Mouse (Mus musculus) lung, adult 18-20 months (tissue): ENCODE results near the gene Fcgr1.
"Not testable (repeated sequence)": the region's sequence is repeated elsewhere in the genome, so short reads cannot be mapped to it uniquely, and the experiment has no call there.

Experiments
- DNase-seq, 2 experiments: peaks; one replicate each; pipeline ENCODE4 v3.0.0; 2022; ENCODE audit warnings: mixed read lengths in 2 of 2

The Fcgr1 gene

GRCm38 (mm10) chr3:96269511-96270474 is 24.0 kb downstream of the Fcgr1 start, which contains the start of gene Hist2h2bb:
Gene Hist2h2bb (plus strand): TSS chr3:96269752.
- peak; percentile 94 to 95 for DNase-seq

GRCm38 (mm10) chr3:96268776-96269378 is 24.9 kb downstream of the Fcgr1 start:
- not testable (repeated sequence) for DNase-seq

GRCm38 (mm10) chr3:96268051-96268775 is 25.6 kb downstream of the Fcgr1 start, which contains the start of gene Hist2h3b:
Gene Hist2h3b (plus strand): TSS chr3:96268654.
- peak; percentile 79 to 80 for DNase-seq

GRCm38 (mm10) chr3:96267541-96267940 is 26.2 kb downstream of the Fcgr1 start:
- DNase-seq = no peak

GRCm38 (mm10) chr3:96266132-96266710 is 27.5 kb downstream of the Fcgr1 start:
- DNase-seq = no peak

GRCm38 (mm10) chr3:96264404-96264949 is 29.3 kb downstream of the Fcgr1 start:
- no peak for DNase-seq

GRCm38 (mm10) chr3:96263558-96264403 is 30.0 kb downstream of the Fcgr1 start:
- peak; percentile 54 to 57 for DNase-seq

GRCm38 (mm10) chr3:96262979-96263550 is 30.7 kb downstream of the Fcgr1 start, which contains the start of gene Hist2h4:
Gene Hist2h4 (minus strand): TSS chr3:96263311.
- DNase-seq = peak; percentile 97 to 98

- DNase-seq = peak; percentile 90 to 93
These were observed 31.4 kb downstream of the Fcgr1 start for GRCm38 (mm10) chr3:96262216-96262875.

GRCm38 (mm10) chr3:96261623-96262022 is 32.1 kb downstream of the Fcgr1 start:
- DNase-seq = no peak

- DNase-seq = no peak
These were observed 33.5 kb downstream of the Fcgr1 start for GRCm38 (mm10) chr3:96260220-96260619.

GRCm38 (mm10) chr3:96257190-96257589 is 36.6 kb downstream of the Fcgr1 start:
- peak in 1 of 2 experiments; percentile 22 for DNase-seq

- DNase-seq = peak in 1 of 2 experiments; percentile 23
These were observed 37.7 kb downstream of the Fcgr1 start for GRCm38 (mm10) chr3:96255926-96256593.

- no peak for DNase-seq
These were observed 39.0 kb downstream of the Fcgr1 start for GRCm38 (mm10) chr3:96254683-96255355.

GRCm38 (mm10) chr3:96251787-96252186 is 42.0 kb downstream of the Fcgr1 start:
- DNase-seq = no peak

- no peak for DNase-seq
These were observed 42.9 kb downstream of the Fcgr1 start for GRCm38 (mm10) chr3:96250890-96251289.

GRCm38 (mm10) chr3:96249034-96249345 is 44.8 kb downstream of the Fcgr1 start:
- no peak for DNase-seq

- DNase-seq = no peak
These were observed 45.4 kb downstream of the Fcgr1 start for GRCm38 (mm10) chr3:96248141-96249033.
